Mouse (Mus musculus): ENCODE data around the gene Wdr31. TPM values are rescaled to one million over a fixed set of nuclear protein-coding genes. Genes with fewer than 3 reads are reported as not detected.

Gene Wdr31
- polyA plus RNA-seq, 1 experiment: 0.37 TPM

DNA sequence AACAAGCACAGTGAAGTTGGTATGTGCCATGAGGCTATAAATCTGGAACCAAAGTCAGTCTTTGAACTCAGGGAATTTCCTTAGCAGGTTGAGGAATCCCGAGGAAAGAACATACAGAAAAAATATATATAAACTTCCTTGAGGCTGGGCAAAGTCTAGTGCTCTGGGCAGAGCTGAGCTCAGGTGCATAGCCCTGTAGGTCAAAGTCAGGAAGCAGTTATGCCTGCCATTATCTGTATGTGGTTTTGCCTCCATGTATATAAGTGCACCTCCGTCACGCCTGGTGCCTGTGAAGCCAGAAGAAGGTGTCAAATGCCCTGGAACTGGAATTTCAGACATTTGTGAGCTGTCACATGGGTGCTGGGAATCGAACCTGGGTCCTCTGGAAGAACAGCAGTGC lies 30.1 kb upstream of the Wdr31 start:
- no peak for TF ChIP-seq FLI1 (IDR thresholded peaks at IDR 0.05; ENCODE audit: low read length)
- TF ChIP-seq GATA1 (IDR thresholded peaks at IDR 0.05; ENCODE audit: borderline replicate concordance, low read length): no peak
- Histone ChIP-seq H3K27me3 (replicated peaks) (peaks cover 13% of the 10 kb centered on the region), H3K4me3 (replicated peaks) (no peak overlapping the region), H3K36me3 (replicated peaks; ENCODE audit: low read length) (peaks cover 15% of the 10 kb centered on the region), H3K4me1 (peaks cover 34% of the 10 kb centered on the region), H3K9me3 (no peaks in the 10 kb centered on the region)

DNA sequence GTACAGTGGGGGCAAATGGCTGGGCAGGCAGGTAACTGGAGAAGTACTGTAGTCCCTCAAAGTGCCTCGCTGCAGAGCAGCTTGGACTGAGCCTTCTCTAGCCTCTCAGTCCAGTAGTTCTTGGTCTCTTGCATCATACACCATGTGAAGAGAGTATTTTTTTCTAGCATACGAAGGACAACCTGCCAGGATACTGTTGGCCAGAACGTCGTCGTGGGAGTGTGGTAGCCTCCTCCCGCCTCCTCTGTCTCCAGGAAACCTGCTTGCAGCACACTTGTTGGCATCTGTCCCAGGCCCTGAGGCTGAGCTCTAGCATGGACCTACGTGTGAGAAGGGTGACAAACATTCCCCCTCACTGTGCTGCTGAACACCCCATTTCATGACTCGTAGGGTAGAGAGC lies 26.1 kb upstream of the Wdr31 start:
- H3K36me3 ChIP-seq (replicated peaks; ENCODE audit: low read length): peaks cover 15% of the 10 kb centered on the region
- H3K4me1 ChIP-seq: peaks cover 21% of the 10 kb centered on the region
- H3K4me3 ChIP-seq (replicated peaks): no peak overlapping the region
- no peaks in the 10 kb centered on the region for H3K9me3 ChIP-seq
- H3K27me3 ChIP-seq (replicated peaks): peaks cover 35% of the 10 kb centered on the region
- TF ChIP-seq GATA1 (IDR thresholded peaks at IDR 0.05; ENCODE audit: borderline replicate concordance, low read length) (no peak), FLI1 (IDR thresholded peaks at IDR 0.05; ENCODE audit: low read length) (no peak)

DNA sequence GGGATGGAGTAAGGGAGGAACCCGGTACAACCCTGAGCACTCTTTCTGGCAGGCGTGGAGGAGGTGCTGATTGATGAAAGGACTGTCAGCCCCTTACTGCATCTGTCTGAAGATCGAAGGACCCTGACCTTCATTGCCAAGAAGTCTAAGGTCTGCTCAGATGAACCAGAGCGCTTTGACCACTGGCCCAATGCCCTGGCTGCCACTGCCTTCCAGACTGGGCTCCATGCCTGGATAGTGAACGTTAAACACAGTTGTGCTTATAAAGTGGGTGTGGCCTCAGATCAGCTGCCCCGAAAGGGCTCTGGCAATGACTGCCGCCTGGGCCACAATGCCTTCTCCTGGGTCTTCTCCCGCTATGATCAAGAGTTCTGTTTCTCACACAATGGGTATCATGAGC lies 25.2 kb upstream of the Wdr31 start:
- peaks cover 14% of the 10 kb centered on the region for H3K4me1 ChIP-seq
- no peak overlapping the region for H3K4me3 ChIP-seq (replicated peaks)
- TF ChIP-seq FLI1 (IDR thresholded peaks at IDR 0.05; ENCODE audit: low read length) (no peak), GATA1 (IDR thresholded peaks at IDR 0.05; ENCODE audit: borderline replicate concordance, low read length) (no peak)
- H3K27me3 ChIP-seq (replicated peaks): peaks cover 37% of the 10 kb centered on the region
- peaks cover 15% of the 10 kb centered on the region for H3K36me3 ChIP-seq (replicated peaks; ENCODE audit: low read length)
- no peaks in the 10 kb centered on the region for H3K9me3 ChIP-seq

DNA sequence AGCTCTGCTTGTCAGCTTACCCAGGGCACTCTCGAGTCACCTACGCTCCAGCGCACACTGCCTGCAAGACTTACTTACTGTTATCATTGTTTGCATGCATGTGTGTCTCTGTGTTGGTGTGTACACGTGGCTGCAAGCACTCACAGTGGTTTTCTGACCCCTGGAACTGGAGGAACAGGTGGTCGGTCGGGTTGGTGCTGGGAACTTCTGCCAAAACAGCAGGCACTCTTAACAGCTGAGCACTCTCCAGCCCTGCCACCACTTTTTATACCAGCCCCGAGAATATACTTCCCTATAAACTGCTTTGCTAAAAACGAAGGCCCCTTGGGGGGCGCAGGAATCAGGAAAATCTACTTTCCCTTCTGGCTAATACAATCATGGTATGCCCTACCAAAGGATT lies 23.5 kb upstream of the Wdr31 start:
- H3K36me3 ChIP-seq (replicated peaks; ENCODE audit: low read length): peaks cover 10% of the 10 kb centered on the region
- H3K4me3 ChIP-seq (replicated peaks): peak overlapping the region; percentile 24
- TF ChIP-seq FLI1 (IDR thresholded peaks at IDR 0.05; ENCODE audit: low read length): no peak
- TF ChIP-seq GATA1 (IDR thresholded peaks at IDR 0.05; ENCODE audit: borderline replicate concordance, low read length): no peak
- peaks cover 12% of the 10 kb centered on the region for H3K4me1 ChIP-seq
- peaks cover 39% of the 10 kb centered on the region for H3K27me3 ChIP-seq (replicated peaks)
- H3K9me3 ChIP-seq: no peaks in the 10 kb centered on the region

DNA sequence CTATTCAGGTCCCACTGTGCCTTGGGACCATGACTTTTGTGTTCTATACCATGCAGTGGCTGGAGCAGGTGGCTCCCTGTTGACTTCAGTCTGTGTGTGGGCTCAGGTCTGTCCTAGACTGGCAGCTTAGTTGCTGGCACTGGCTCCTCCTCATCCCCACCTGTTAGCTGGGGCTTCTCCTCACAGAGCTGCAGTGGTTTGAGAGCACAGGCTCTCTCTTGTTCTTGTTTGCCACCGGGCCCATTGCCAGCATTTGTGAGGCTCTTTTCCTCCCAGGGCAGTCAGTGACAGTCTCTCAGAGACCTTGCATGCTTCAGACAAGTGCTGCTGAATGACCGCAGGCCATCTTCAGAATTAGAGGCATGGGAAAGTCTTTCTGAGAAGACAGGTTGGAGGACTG lies 22.0 kb upstream of the Wdr31 start:
- peaks cover 12% of the 10 kb centered on the region for H3K4me1 ChIP-seq
- no peaks in the 10 kb centered on the region for H3K36me3 ChIP-seq (replicated peaks; ENCODE audit: low read length)
- H3K4me3 ChIP-seq (replicated peaks): no peak overlapping the region
- peaks cover 45% of the 10 kb centered on the region for H3K27me3 ChIP-seq (replicated peaks)
- no peak for TF ChIP-seq GATA1 (IDR thresholded peaks at IDR 0.05; ENCODE audit: borderline replicate concordance, low read length)
- no peak for TF ChIP-seq FLI1 (IDR thresholded peaks at IDR 0.05; ENCODE audit: low read length)
- H3K9me3 ChIP-seq: no peaks in the 10 kb centered on the region

DNA sequence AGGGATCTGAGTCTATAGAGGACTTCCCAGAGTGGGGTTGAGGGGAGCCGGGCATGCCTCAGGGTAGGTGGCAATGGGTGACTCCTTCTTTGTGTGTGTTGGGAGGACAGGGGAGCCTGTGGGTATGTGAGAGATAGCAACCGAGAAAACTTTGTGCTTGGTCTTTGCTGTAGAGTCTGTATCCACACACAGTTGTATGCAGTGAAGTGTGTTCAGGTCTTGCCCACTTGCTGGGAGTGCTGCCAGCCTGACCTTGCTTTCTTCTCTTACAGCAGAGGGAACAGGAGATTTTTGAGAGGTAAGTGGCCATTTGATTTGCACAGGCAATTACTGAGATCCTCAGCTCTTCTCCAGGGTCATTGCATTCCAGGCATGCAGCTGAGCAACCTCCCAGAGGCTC lies 17.2 kb upstream of the Wdr31 start:
- Histone ChIP-seq H3K4me3 (replicated peaks) (no peak overlapping the region), H3K9me3 (no peaks in the 10 kb centered on the region), H3K36me3 (replicated peaks; ENCODE audit: low read length) (no peaks in the 10 kb centered on the region), H3K4me1 (peaks cover 32% of the 10 kb centered on the region), H3K27me3 (replicated peaks) (peaks cover 26% of the 10 kb centered on the region)
- TF ChIP-seq FLI1 (IDR thresholded peaks at IDR 0.05; ENCODE audit: low read length) (no peak), GATA1 (IDR thresholded peaks at IDR 0.05; ENCODE audit: borderline replicate concordance, low read length) (no peak)

DNA sequence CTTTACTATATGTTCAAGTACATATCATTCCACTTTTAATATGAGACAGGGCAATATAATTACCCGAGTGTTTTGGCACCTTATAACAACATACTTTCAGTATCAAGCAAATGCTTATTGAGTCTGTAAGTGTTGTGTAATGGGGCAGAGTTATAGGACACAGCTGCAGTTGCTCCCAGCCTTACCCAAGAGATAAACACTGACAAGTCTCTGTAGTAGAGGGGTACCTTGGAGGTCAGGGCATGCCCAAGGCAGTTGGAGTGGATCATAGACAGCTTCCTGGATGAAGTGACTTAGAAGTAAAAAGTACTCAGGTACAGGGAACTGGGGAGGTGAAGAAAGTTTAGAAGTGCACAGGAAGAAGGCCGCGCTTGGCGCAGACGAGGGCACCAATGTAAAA lies 16.5 kb upstream of the Wdr31 start:
- Histone ChIP-seq H3K27me3 (replicated peaks) (peaks cover 21% of the 10 kb centered on the region), H3K36me3 (replicated peaks; ENCODE audit: low read length) (no peaks in the 10 kb centered on the region), H3K4me1 (peaks cover 32% of the 10 kb centered on the region), H3K4me3 (replicated peaks) (no peak overlapping the region), H3K9me3 (no peaks in the 10 kb centered on the region)
- no peak for TF ChIP-seq GATA1 (IDR thresholded peaks at IDR 0.05; ENCODE audit: borderline replicate concordance, low read length)
- TF ChIP-seq FLI1 (IDR thresholded peaks at IDR 0.05; ENCODE audit: low read length): no peak

DNA sequence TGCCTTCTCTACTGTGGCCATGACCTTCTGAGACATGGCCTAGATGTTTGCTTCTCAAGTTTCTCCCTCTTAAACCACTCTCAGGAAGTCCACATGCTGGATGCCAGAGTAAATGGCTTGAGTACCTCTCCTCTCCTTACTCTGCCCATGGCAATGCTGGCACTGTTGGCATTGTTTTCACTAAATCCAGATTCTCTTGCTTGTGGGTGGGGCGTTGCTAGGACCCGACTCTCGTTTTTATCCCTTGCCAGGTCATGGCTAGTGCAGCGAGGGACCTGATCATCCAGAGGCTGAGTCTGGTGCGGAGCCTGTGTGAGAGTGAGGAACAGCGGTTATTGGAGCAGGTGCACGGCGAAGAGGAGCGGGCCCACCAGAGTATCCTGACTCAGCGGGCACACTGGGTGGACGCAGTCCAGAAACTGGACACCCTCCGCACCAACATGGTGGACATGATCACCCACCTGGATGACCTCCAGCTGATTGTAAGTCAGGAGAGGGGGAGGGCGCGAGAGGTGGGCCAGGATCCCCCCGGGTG lies 15.5 kb upstream of the Wdr31 start:
- H3K36me3 ChIP-seq (replicated peaks; ENCODE audit: low read length): no peaks in the 10 kb centered on the region
- peaks cover 22% of the 10 kb centered on the region for H3K27me3 ChIP-seq (replicated peaks)
- no peak overlapping the region for H3K4me3 ChIP-seq (replicated peaks)
- TF ChIP-seq GATA1 (IDR thresholded peaks at IDR 0.05; ENCODE audit: borderline replicate concordance, low read length): no peak
- TF ChIP-seq FLI1 (IDR thresholded peaks at IDR 0.05; ENCODE audit: low read length): no peak
- peaks cover 34% of the 10 kb centered on the region for H3K4me1 ChIP-seq
- H3K9me3 ChIP-seq: no peaks in the 10 kb centered on the region

DNA sequence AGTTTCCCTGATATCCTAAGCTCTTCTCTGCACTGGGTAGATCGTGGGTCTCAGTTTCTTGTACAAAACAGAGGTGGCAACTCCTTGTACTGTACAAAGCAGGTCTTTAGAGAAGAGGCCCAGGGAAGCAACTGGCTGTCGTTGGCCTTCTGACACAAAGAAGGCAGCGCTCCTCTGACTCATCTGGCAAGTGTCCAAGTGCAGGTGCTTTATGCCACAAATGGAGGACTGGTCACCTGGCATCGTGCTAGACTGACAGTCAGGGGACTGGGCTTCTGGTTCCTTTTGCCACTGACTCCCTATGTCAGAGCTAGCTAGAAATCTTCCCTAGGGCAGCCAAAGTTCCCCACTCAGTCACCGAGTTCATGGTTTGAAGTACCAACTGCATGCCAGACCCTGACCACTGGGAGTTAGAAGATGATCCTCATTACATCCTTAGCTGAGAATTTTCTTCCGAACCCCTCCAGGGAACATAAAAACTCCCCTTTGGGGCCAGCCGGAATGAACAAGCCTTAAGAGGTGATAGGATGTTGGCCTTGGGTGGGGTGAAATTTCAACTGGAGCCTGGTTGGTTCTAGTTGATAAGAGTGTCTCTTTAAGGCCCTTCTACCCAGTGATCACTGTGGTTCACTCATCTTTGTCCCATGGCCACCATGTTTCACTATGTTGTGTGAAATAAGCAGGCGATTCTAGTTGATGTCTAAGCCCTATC lies 14.9 kb upstream of the Wdr31 start:
- TF ChIP-seq FLI1 (IDR thresholded peaks at IDR 0.05; ENCODE audit: low read length) (no peak), GATA1 (IDR thresholded peaks at IDR 0.05; ENCODE audit: borderline replicate concordance, low read length) (no peak)
- H3K9me3 ChIP-seq: no peaks in the 10 kb centered on the region
- H3K36me3 ChIP-seq (replicated peaks; ENCODE audit: low read length): no peaks in the 10 kb centered on the region
- H3K27me3 ChIP-seq (replicated peaks): peaks cover 25% of the 10 kb centered on the region
- peaks cover 40% of the 10 kb centered on the region for H3K4me1 ChIP-seq
- no peak overlapping the region for H3K4me3 ChIP-seq (replicated peaks)

DNA sequence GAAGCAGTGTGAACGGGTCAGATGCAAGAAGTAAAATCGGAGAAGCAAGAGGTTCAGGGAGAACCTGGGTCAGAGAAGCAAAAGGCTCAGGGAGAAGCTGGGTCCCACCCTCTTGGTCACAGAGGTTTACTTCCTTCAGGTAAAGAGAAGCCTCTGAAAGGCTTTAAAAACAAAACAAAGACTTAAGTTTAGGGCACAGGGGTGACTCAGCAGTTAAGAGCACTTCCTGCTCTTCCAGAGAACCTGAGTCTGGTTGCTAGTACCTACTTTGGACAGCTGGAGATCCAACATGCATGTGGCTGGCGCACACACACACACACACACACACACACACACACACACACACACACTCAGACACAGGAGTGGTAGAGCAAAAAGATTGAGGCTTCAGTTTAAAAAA lies 14.2 kb upstream of the Wdr31 start:
- Histone ChIP-seq H3K27me3 (replicated peaks) (peaks cover 29% of the 10 kb centered on the region), H3K4me1 (peaks cover 47% of the 10 kb centered on the region)

More for the DNA sequence above, 14.2 kb upstream of the Wdr31 start:
- Histone ChIP-seq H3K4me3 (replicated peaks) (no peak overlapping the region), H3K9me3 (no peaks in the 10 kb centered on the region), H3K36me3 (replicated peaks; ENCODE audit: low read length) (no peaks in the 10 kb centered on the region)
- TF ChIP-seq GATA1 (IDR thresholded peaks at IDR 0.05; ENCODE audit: borderline replicate concordance, low read length): no peak
- no peak for TF ChIP-seq FLI1 (IDR thresholded peaks at IDR 0.05; ENCODE audit: low read length)

Measured in megakaryocyte, embryonic 14.5 days (primary cell).